ENCODE assay signal across 29 mouse cellular contexts in the genomic region with DNA sequence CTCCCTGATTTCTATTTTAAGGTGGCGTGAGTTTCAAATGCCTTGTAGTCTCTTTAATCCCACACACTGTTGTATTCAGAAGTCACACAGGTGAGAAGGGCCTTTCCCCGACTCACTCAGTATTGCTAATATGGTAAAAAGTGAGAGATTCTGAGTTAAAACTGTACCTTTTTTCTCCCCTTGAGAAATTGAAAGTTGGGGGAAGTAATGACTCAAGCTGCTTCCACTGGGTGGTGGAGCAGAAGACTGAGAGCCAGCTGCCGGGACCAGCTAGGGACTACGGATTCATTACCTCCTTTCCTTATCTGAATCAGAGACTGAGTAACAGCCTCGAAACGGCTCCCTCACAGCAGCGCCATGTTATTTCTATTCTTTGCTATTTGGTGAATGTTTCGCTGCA.
DNase-seq lines count a peak whose midpoint lies in the region; ATAC-seq and TF ChIP-seq lines count a peak whose summit lies in the region.
"Had no signal": no experiment of that assay in that cellular context is flagged by ENCODE, and none has a peak within 500 bp of the region (broad histone marks: within the 10 kb centered on the region; RNA-seq: fewer than 3 reads in every experiment).

No protein-coding gene starts in this region.

- no peaks in the 10 kb centered on the region for H3K27me3 ChIP-seq in midbrain, embryonic 10.5 days (ENCODE audit: low read depth, poor library complexity, severe bottlenecking)
- H3K27me3 ChIP-seq: embryonic facial prominence, embryonic 12.5 days; embryonic facial prominence, embryonic 15.5 days; forebrain, embryonic 12.5 days; forebrain, embryonic 15.5 days; heart, embryonic 12.5 days; heart, embryonic 15.5 days; hindbrain, embryonic 13.5 days had no signal

- H3K27ac ChIP-seq in gastrocnemius, adult 2 months = 0 out of 2 replicates have a peak overlapping the region, but pooled peaks have one; percentile 32
- no peak overlapping the region for H3K27ac ChIP-seq in midbrain, embryonic 10.5 days (replicated peaks)
- H3K27ac ChIP-seq: embryonic facial prominence, embryonic 12.5 days; embryonic facial prominence, embryonic 15.5 days; forebrain, embryonic 12.5 days; forebrain, embryonic 15.5 days; heart, embryonic 15.5 days; hindbrain, embryonic 10.5 days; hindbrain, embryonic 13.5 days had no signal

- 93% methylated on average over 8 of the region's 8 CpGs for WGBS in midbrain, embryonic 10.5 days

- 0 out of 2 replicates have a peak, but pooled peaks cover 7% of the 10 kb centered on the region for H3K4me1 ChIP-seq in midbrain, embryonic 10.5 days
- H3K4me1 ChIP-seq: embryonic facial prominence, embryonic 12.5 days; forebrain, embryonic 12.5 days; forebrain, embryonic 15.5 days had no signal

- no peaks in the 10 kb centered on the region for H3K9me3 ChIP-seq in midbrain, embryonic 10.5 days (replicated peaks)
- H3K9me3 ChIP-seq: embryonic facial prominence, embryonic 12.5 days; embryonic facial prominence, embryonic 15.5 days; forebrain, embryonic 12.5 days; forebrain, embryonic 15.5 days; heart, embryonic 12.5 days; heart, embryonic 15.5 days; hindbrain, embryonic 10.5 days; hindbrain, embryonic 13.5 days had no signal

- H3K4me3 ChIP-seq in gastrocnemius, adult 2 months = peak overlapping the region; percentile 37; the same call in 1 of the 2 replicates
- H3K4me3 ChIP-seq in midbrain, embryonic 10.5 days = no peak overlapping the region
- H3K4me3 ChIP-seq: embryonic facial prominence, embryonic 12.5 days; embryonic facial prominence, embryonic 15.5 days; forebrain, embryonic 12.5 days; forebrain, embryonic 15.5 days; heart, embryonic 12.5 days; heart, embryonic 15.5 days; hindbrain, embryonic 10.5 days; hindbrain, embryonic 13.5 days had no signal

- intact Hi-C loops in gastrocnemius, adult 2 months (cut with DNase I) = no loop called here

- peak; percentile 30 for DNase-seq in gastrocnemius, adult 2 months
- no peak for DNase-seq in gastrocnemius, postnatal 4 days (ENCODE audit: low spot score in 2 of 2)
- peak; percentile 45 for DNase-seq in 416B (ENCODE audit: low read depth)
- peak; percentile 5 for DNase-seq in brain, adult 2 months (ENCODE audit: low read depth, low spot score)
- no peak for DNase-seq in midbrain, embryonic 10.5 days (ENCODE audit: low spot score)
- no peak for DNase-seq in testis, postnatal 10 days (ENCODE audit: low spot score)
- DNase-seq: adrenal gland, adult 8-10 months; adrenal gland, postnatal 25 days; B cell, adult 2 months; cerebellum, adult 18-20 months; cerebellum, adult 9-11 months; cerebellum, postnatal 25 days; gastrocnemius, postnatal 10 days; gastrocnemius, postnatal 36 days; heart, postnatal 36 days; kidney, adult 2 months had no signal

- no peaks in the 10 kb centered on the region for H3K36me3 ChIP-seq in midbrain, embryonic 10.5 days
- H3K36me3 ChIP-seq: embryonic facial prominence, embryonic 12.5 days; embryonic facial prominence, embryonic 15.5 days; forebrain, embryonic 12.5 days; forebrain, embryonic 15.5 days; heart, embryonic 12.5 days; heart, embryonic 15.5 days; hindbrain, embryonic 10.5 days; hindbrain, embryonic 13.5 days had no signal

- ATAC-seq in CD4-positive, CD25-positive, alpha-beta regulatory T cell, adult 4 months = peak; percentile 34
- ATAC-seq in erythroid progenitor cell, adult 5-6 weeks (replicated peaks; ENCODE audit: low FRiP score, poor library complexity, severe bottlenecking) = no peak
- ATAC-seq: activated CD4-positive, CD25-positive, alpha-beta regulatory T cell, adult 4 months; forebrain, embryonic 15.5 days; hindbrain, embryonic 16.5 days; intestine, postnatal 0 days had no signal

- TF ChIP-seq CTCF in gastrocnemius, adult 2 months (IDR thresholded peaks at IDR 0.05) = no peak

Comparison
In these comparisons a context has a peak if more than half of its experiments do, and no peak if none do; other contexts are left out.
1. DNase-seq: peak in gastrocnemius, adult 2 months (single experiment), 416B (single experiment) and brain, adult 2 months (single experiment); none in gastrocnemius, postnatal 4 days (0 of 2), midbrain, embryonic 10.5 days (single experiment) and testis, postnatal 10 days (single experiment).